Mouse (Mus musculus): ENCODE measurements around the gene Gm773.
"Not testable (repeated sequence)": the region's sequence is repeated elsewhere in the genome, so short reads cannot be mapped to it uniquely, and the experiment has no call there.

Gene Gm773

GRCm38 (mm10) chrX:56212771-56213170 is at the start of gene Gm773:
Gene Gm773, minus strand, starts transcription at chrX:56212881.
- DNase-seq (ENCODE audit: low spot score) = no peak

- DNase-seq (ENCODE audit: low spot score) = not testable (repeated sequence)
Observed at GRCm38 (mm10) chrX:56186449-56186848, 26.2 kb downstream of the Gm773 start.

- DNase-seq (ENCODE audit: low spot score) = peak; percentile 41
Observed at GRCm38 (mm10) chrX:56151396-56151795, 61.3 kb downstream of the Gm773 start.
